Mouse (Mus musculus): ENCODE measurements around the gene Wnk2. TPM values are rescaled to one million over a fixed set of nuclear protein-coding genes. Genes with fewer than 3 reads are reported as not detected.

Wnk2 gene
- polyA plus RNA-seq, 1 experiment from 2014 or later = 2.6 TPM

DNA sequence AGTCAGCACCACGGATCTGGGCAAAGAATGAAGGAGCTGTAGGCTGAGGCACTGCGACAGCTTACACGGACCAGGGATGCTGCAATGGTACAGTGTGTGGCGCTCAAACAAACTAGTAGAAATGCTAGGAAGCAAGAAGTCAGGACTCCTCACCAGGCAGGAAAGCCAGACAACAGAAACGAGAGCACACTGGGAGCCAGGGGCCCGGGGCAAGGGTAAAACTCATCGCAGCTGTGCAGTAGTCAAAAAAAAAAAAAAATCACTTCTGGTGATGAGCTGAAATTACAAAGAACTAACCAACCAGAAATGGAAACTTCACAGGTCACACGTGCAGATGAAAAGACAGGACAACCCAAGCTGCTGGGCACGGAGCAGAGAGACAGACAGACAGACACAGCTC lies 55.2 kb downstream of the Wnk2 start:
- WGBS = 86% methylated on average over 9 of the region's 9 CpGs
- Histone ChIP-seq H3K27ac (replicated peaks in 1 of 2; ENCODE audit: control insufficient read depth in 1 of 2, insufficient read depth in 1 of 2, low read depth in 2 of 2, low read length in 2 of 2) (no peak overlapping the region), H3K4me2 (ENCODE audit: low read length) (no peak overlapping the region), H3K36me3 (ENCODE audit: control insufficient read depth, insufficient read depth, low read length) (0 out of 2 replicates have a peak, but pooled peaks cover 6% of the 10 kb centered on the region), H3K27me3 (ENCODE audit: control insufficient read depth, insufficient read depth, low read length) (no peaks in the 10 kb centered on the region), H3K4me3 (ENCODE audit: control insufficient read depth in 1 of 2, insufficient read depth in 1 of 2, low read depth in 1 of 2, low read length in 2 of 2) (no peak overlapping the region), H3K9ac (ENCODE audit: low read length) (no peak overlapping the region), H3K4me1 (ENCODE audit: control insufficient read depth in 2 of 2, insufficient read depth in 2 of 2, low read length in 2 of 2) (peaks cover 1% of the 10 kb centered on the region in 2 experiments; a peak in 3 of 4 replicates), H3K9me3 (ENCODE audit: control insufficient read depth, low read length) (peaks cover 6% of the 10 kb centered on the region; the same call in 1 of the 2 replicates)
- ATAC-seq (ENCODE audit: insufficient number of reproducible peaks, insufficient read depth, low FRiP score, low read depth) = no peak

DNA sequence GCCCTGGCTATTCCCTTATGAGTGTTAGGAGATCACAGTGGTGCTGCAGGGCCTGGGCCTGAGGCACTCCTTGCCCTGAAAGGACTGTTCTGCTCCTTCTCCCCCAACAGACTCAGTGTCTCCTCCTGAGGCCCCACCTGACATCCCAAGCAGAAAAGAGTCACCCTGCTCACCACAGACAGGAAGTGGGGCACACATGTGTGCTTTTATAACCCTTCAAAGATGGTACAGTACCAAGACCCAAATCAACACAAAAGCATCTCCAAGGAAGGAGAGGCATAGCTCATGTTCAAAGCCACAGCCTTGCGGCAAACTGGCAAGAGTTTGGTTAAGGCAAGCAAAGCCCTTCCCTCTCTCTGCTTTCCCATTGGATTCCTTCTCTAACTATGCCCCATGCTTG lies 57.6 kb downstream of the Wnk2 start:
- Histone ChIP-seq H3K9me3 (ENCODE audit: control insufficient read depth, low read length) (peaks cover 6% of the 10 kb centered on the region; the same call in 1 of the 2 replicates), H3K27ac (replicated peaks in 1 of 2; ENCODE audit: control insufficient read depth in 1 of 2, insufficient read depth in 1 of 2, low read depth in 2 of 2, low read length in 2 of 2) (no peak overlapping the region), H3K36me3 (ENCODE audit: control insufficient read depth, insufficient read depth, low read length) (0 out of 2 replicates have a peak, but pooled peaks cover 6% of the 10 kb centered on the region), H3K27me3 (ENCODE audit: control insufficient read depth, insufficient read depth, low read length) (no peaks in the 10 kb centered on the region), H3K9ac (ENCODE audit: low read length) (no peak overlapping the region), H3K4me3 (ENCODE audit: control insufficient read depth in 1 of 2, insufficient read depth in 1 of 2, low read depth in 1 of 2, low read length in 2 of 2) (no peak overlapping the region), H3K4me2 (ENCODE audit: low read length) (no peak overlapping the region), H3K4me1 (ENCODE audit: control insufficient read depth in 2 of 2, insufficient read depth in 2 of 2, low read length in 2 of 2) (peaks cover 12 to 15% of the 10 kb centered on the region in 2 experiments)
- 95% methylated on average over 1 of the region's 1 CpGs for WGBS
- ATAC-seq (ENCODE audit: insufficient number of reproducible peaks, insufficient read depth, low FRiP score, low read depth) = no peak

DNA sequence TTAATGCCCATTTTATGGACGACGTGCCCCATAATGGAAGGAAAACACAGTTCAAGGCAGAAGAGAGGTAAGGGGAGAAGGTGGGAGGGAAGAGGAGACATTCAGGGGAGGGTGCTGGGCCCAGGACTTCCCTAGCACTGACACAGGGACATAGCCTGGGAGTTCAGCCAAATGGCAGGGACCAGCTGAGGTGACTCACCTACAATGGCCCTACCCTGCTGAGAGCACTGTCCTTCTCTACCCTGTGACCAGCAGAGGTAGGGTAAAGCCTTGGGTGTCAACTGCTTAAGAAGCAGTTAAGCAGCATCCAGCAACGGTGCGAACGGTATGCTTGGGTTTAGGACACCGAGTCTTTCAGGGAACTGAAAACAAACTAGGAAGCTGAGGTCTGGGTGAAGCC lies 58.9 kb downstream of the Wnk2 start:
- Histone ChIP-seq H3K4me2 (ENCODE audit: low read length) (no peak overlapping the region), H3K9ac (ENCODE audit: low read length) (no peak overlapping the region), H3K4me3 (ENCODE audit: control insufficient read depth in 1 of 2, insufficient read depth in 1 of 2, low read depth in 1 of 2, low read length in 2 of 2) (no peak overlapping the region), H3K27ac (replicated peaks in 1 of 2; ENCODE audit: control insufficient read depth in 1 of 2, insufficient read depth in 1 of 2, low read depth in 2 of 2, low read length in 2 of 2) (no peak overlapping the region), H3K36me3 (ENCODE audit: control insufficient read depth, insufficient read depth, low read length) (0 out of 2 replicates have a peak, but pooled peaks cover 6% of the 10 kb centered on the region), H3K4me1 (ENCODE audit: control insufficient read depth in 2 of 2, insufficient read depth in 2 of 2, low read length in 2 of 2) (peaks cover 12 to 15% of the 10 kb centered on the region in 2 experiments), H3K27me3 (ENCODE audit: control insufficient read depth, insufficient read depth, low read length) (no peaks in the 10 kb centered on the region), H3K9me3 (ENCODE audit: control insufficient read depth, low read length) (peaks cover 6% of the 10 kb centered on the region; the same call in 1 of the 2 replicates)
- 85% methylated on average over 6 of the region's 6 CpGs for WGBS
- ATAC-seq (ENCODE audit: insufficient number of reproducible peaks, insufficient read depth, low FRiP score, low read depth) = no peak

DNA sequence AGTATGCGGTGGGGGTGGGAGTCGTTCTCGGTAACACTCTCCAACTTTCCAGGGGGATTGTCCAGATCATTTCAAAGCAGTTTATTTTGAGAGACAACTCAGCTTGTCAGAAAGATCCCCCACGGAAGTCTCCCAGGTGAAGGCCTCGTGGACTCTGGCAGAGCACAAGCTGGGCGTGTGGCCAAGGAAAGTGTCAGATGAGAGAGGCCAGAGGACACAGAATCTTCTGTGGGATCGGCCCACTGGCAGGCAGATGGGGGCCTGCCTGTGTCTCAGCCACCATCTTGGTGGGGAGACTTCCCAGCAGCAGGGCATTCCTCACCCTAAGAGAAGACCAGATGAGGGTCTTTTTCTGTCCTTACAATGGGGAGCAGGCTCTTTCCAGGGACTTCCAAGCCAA lies 60.4 kb downstream of the Wnk2 start:
- H3K4me2 ChIP-seq (ENCODE audit: low read length) = no peak overlapping the region
- 0 out of 2 replicates have a peak, but pooled peaks cover 6% of the 10 kb centered on the region for H3K36me3 ChIP-seq (ENCODE audit: control insufficient read depth, insufficient read depth, low read length)
- H3K9ac ChIP-seq (ENCODE audit: low read length) = no peak overlapping the region
- no peaks in the 10 kb centered on the region for H3K27me3 ChIP-seq (ENCODE audit: control insufficient read depth, insufficient read depth, low read length)
- H3K4me3 ChIP-seq (ENCODE audit: control insufficient read depth in 1 of 2, insufficient read depth in 1 of 2, low read depth in 1 of 2, low read length in 2 of 2) = no peak overlapping the region
- H3K4me1 ChIP-seq (ENCODE audit: control insufficient read depth in 2 of 2, insufficient read depth in 2 of 2, low read length in 2 of 2) = peaks cover 12 to 15% of the 10 kb centered on the region in 2 experiments
- WGBS = 29% methylated on average over 7 of the region's 7 CpGs
- peak overlapping the region in 1 of 2 experiments; percentile 50; a peak in 1 of 4 replicates for H3K27ac ChIP-seq (replicated peaks in 1 of 2; ENCODE audit: control insufficient read depth in 1 of 2, insufficient read depth in 1 of 2, low read depth in 2 of 2, low read length in 2 of 2)
- ATAC-seq (ENCODE audit: insufficient number of reproducible peaks, insufficient read depth, low FRiP score, low read depth) = no peak
- peaks cover 6% of the 10 kb centered on the region; the same call in 1 of the 2 replicates for H3K9me3 ChIP-seq (ENCODE audit: control insufficient read depth, low read length)

DNA sequence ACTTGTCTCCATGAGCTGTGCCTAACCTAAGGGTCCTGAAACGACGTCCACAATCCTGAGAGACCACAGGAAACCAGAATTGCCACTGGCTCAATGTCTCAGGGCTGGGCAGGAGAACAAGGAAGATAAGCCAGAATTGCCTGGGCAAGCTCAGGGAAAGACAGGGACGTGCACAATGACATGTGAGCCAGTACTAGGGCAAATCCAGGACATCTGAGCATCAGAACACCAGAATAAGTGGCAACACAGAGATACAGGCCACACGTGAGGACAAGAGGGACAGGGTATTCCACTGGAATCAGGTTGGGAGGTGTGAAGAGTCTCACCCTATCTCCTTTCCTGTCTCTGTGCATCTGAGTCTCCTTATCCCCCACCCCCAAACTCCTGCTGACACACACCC lies 61.4 kb downstream of the Wnk2 start:
- Histone ChIP-seq H3K9ac (ENCODE audit: low read length) (no peak overlapping the region), H3K4me1 (ENCODE audit: control insufficient read depth in 2 of 2, insufficient read depth in 2 of 2, low read length in 2 of 2) (peaks cover 12 to 15% of the 10 kb centered on the region in 2 experiments), H3K27me3 (ENCODE audit: control insufficient read depth, insufficient read depth, low read length) (no peaks in the 10 kb centered on the region), H3K9me3 (ENCODE audit: control insufficient read depth, low read length) (peaks cover 6% of the 10 kb centered on the region; the same call in 1 of the 2 replicates), H3K27ac (replicated peaks in 1 of 2; ENCODE audit: control insufficient read depth in 1 of 2, insufficient read depth in 1 of 2, low read depth in 2 of 2, low read length in 2 of 2) (no peak overlapping the region), H3K36me3 (ENCODE audit: control insufficient read depth, insufficient read depth, low read length) (no peaks in the 10 kb centered on the region), H3K4me3 (ENCODE audit: control insufficient read depth in 1 of 2, insufficient read depth in 1 of 2, low read depth in 1 of 2, low read length in 2 of 2) (no peak overlapping the region), H3K4me2 (ENCODE audit: low read length) (no peak overlapping the region)
- no peak for ATAC-seq (ENCODE audit: insufficient number of reproducible peaks, insufficient read depth, low FRiP score, low read depth)
- WGBS = 48% methylated on average over 4 of the region's 4 CpGs

DNA sequence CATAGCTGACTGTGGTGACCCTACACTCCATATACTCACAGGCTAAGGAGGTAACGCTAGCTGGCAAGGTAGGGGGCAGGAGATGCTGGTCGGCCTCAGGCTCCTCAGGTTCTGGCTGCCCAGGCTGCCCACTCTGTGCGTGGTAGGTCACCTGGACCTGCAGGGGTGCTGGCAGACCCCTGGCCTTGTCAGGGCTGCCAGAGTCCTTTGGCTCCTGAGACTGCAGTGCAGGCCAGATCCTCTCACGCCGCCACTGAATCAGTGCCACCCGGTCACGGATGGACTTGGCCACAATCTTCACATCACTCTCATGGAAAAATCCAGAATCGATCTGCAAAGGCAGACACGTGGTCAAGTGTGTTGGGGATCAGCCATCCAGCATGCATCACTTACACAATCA lies 62.6 kb downstream of the Wnk2 start:
- no peak for ATAC-seq (ENCODE audit: insufficient number of reproducible peaks, insufficient read depth, low FRiP score, low read depth)
- no peaks in the 10 kb centered on the region for H3K36me3 ChIP-seq (ENCODE audit: control insufficient read depth, insufficient read depth, low read length)
- no peak overlapping the region for H3K4me2 ChIP-seq (ENCODE audit: low read length)
- H3K4me1 ChIP-seq (ENCODE audit: control insufficient read depth in 2 of 2, insufficient read depth in 2 of 2, low read length in 2 of 2) = peaks cover 12 to 15% of the 10 kb centered on the region in 2 experiments
- WGBS = 87% methylated on average over 9 of the region's 9 CpGs
- H3K4me3 ChIP-seq (ENCODE audit: control insufficient read depth in 1 of 2, insufficient read depth in 1 of 2, low read depth in 1 of 2, low read length in 2 of 2) = no peak overlapping the region
- H3K27ac ChIP-seq (replicated peaks in 1 of 2; ENCODE audit: control insufficient read depth in 1 of 2, insufficient read depth in 1 of 2, low read depth in 2 of 2, low read length in 2 of 2) = no peak overlapping the region
- H3K9ac ChIP-seq (ENCODE audit: low read length) = no peak overlapping the region
- H3K9me3 ChIP-seq (ENCODE audit: control insufficient read depth, low read length) = peaks cover 6% of the 10 kb centered on the region; the same call in 1 of the 2 replicates
- H3K27me3 ChIP-seq (ENCODE audit: control insufficient read depth, insufficient read depth, low read length) = no peaks in the 10 kb centered on the region

DNA sequence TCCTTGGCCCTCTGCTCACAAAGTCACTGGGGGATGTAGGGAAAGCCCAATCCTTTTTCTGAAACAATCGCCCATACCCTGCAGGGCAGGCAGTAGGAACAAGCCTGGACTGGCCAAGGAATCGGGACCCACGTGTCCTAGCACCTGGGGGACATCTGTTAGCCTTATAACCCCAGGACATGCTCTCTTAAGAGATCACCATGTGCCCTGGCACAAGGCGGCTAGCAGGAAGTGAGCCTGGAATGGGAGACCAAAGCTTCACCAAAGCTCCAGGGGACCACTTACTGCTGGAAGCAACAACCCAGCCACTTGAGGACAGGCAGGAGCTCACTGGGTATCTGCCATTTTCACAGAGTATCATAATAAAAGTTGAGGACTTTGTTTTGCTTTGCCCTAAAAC lies 63.0 kb downstream of the Wnk2 start:
- peaks cover 4% of the 10 kb centered on the region; the same call in 1 of the 2 replicates for H3K9me3 ChIP-seq (ENCODE audit: control insufficient read depth, low read length)
- H3K36me3 ChIP-seq (ENCODE audit: control insufficient read depth, insufficient read depth, low read length) = no peaks in the 10 kb centered on the region
- peaks cover 12 to 15% of the 10 kb centered on the region in 2 experiments for H3K4me1 ChIP-seq (ENCODE audit: control insufficient read depth in 2 of 2, insufficient read depth in 2 of 2, low read length in 2 of 2)
- H3K27me3 ChIP-seq (ENCODE audit: control insufficient read depth, insufficient read depth, low read length) = no peaks in the 10 kb centered on the region
- 87% methylated on average over 4 of the region's 4 CpGs for WGBS
- no peak for ATAC-seq (ENCODE audit: insufficient number of reproducible peaks, insufficient read depth, low FRiP score, low read depth)
- H3K9ac ChIP-seq (ENCODE audit: low read length) = no peak overlapping the region
- no peak overlapping the region for H3K27ac ChIP-seq (replicated peaks in 1 of 2; ENCODE audit: control insufficient read depth in 1 of 2, insufficient read depth in 1 of 2, low read depth in 2 of 2, low read length in 2 of 2)
- no peak overlapping the region for H3K4me2 ChIP-seq (ENCODE audit: low read length)
- no peak overlapping the region for H3K4me3 ChIP-seq (ENCODE audit: control insufficient read depth in 1 of 2, insufficient read depth in 1 of 2, low read depth in 1 of 2, low read length in 2 of 2)

DNA sequence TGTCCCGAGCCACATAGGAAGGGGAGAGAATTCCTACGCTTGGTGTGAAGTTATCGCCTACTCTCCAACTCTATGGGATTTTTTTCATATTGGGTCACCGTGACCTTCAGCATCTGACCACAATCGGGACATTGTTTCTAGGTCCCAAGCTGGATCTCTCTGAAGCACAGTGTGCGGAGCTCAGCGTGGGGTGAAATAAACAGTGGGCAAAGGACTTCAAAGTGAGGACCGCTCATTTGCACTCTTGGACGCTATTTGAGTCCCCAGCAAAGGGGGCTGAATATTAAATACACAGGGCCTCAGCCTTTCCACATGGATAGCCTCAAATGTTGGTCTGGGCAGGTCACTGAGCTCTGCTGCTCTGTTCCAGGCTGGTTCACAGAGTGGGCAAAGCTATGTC lies 63.9 kb downstream of the Wnk2 start:
- Histone ChIP-seq H3K27ac (replicated peaks in 1 of 2; ENCODE audit: control insufficient read depth in 1 of 2, insufficient read depth in 1 of 2, low read depth in 2 of 2, low read length in 2 of 2) (no peak overlapping the region), H3K4me2 (ENCODE audit: low read length) (no peak overlapping the region), H3K9ac (ENCODE audit: low read length) (no peak overlapping the region), H3K9me3 (ENCODE audit: control insufficient read depth, low read length) (no peaks in the 10 kb centered on the region), H3K4me3 (ENCODE audit: control insufficient read depth in 1 of 2, insufficient read depth in 1 of 2, low read depth in 1 of 2, low read length in 2 of 2) (no peak overlapping the region), H3K36me3 (ENCODE audit: control insufficient read depth, insufficient read depth, low read length) (no peaks in the 10 kb centered on the region), H3K27me3 (ENCODE audit: control insufficient read depth, insufficient read depth, low read length) (no peaks in the 10 kb centered on the region), H3K4me1 (ENCODE audit: control insufficient read depth in 2 of 2, insufficient read depth in 2 of 2, low read length in 2 of 2) (peaks cover 12 to 15% of the 10 kb centered on the region in 2 experiments)
- 86% methylated on average over 9 of the region's 9 CpGs for WGBS
- no peak for ATAC-seq (ENCODE audit: insufficient number of reproducible peaks, insufficient read depth, low FRiP score, low read depth)
